Mouse (Mus musculus): Measurements from ENCODE around the gene Fuz.

Fuz gene

DNA sequence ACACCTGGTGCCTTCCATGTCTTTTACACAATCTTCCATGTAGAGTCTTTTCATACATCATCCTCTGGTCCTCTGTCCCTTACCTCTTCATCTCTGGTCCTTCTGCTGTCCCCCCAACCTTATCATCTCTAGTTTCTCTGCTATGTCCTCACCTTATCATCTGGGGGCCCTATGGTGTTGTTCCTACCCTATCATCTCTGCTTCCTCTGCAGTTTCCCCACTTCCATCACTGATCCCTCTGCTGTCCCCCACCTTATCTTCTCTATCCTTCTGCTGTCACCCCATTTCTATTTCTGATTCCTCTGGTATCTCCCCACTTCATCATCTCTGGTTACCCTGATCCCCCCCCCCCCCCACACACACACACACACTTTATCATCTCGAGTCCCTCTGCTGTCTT is 32.7 kb downstream of the Fuz start:
- DNase-seq (ENCODE audit: low read depth, low spot score): no peak

DNA sequence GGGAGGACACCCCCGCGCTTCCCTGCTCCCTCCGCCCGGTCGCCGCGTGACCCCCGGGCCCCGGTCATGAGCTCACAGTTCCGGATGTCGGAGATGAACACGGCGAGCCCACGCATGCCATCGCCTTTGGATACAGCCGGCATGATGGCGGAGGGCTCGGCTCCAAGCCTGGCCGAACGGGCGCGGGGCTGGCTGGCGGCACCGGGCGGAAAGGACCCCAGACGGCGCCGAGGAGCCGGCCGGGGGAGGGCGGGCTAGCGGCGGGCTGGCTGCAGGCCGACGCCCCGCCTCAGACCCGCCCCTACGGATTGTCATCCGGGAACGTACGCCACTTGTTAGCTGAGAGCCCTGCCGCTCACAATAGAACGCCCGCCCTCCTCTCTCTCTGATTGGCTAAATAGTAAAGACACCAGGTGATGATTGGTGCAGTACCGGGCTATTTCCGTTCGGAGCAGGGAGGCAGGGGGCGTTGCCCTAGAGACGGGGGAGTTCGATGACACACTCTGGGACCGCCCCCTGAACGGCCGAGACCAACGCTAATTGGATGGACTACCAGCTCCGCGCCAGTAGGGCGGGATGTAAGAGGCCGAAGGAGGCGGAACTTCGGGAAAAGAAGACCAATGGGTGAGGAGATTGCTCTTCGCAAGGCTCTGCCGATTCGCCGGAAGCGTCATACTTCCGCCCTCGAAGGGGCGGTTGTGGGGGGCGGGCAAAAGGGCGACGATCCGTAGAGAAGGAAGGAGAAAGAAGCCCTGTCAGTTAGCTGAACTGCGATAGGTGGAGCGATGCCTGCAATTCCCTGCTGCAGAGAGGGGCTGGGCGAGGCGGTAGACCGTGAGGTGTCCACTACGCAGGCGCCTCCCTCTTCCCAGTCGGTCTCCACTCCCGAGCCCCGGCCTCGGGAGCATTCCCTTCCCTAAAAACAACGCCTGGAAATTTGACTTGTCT is 33.6 kb downstream of the Fuz start, which contains the start of gene Ap2a1:
Ap2a1 (minus strand) TSS at position 293 of the 948 bp plus-strand sequence.
- peak; percentile 100 for DNase-seq (ENCODE audit: low read depth, low spot score)

- DNase-seq (ENCODE audit: low read depth, low spot score): no peak
Measured at GRCm38 (mm10) chr7:44938680-44939079, 42.8 kb downstream of the Fuz start.

DNA sequence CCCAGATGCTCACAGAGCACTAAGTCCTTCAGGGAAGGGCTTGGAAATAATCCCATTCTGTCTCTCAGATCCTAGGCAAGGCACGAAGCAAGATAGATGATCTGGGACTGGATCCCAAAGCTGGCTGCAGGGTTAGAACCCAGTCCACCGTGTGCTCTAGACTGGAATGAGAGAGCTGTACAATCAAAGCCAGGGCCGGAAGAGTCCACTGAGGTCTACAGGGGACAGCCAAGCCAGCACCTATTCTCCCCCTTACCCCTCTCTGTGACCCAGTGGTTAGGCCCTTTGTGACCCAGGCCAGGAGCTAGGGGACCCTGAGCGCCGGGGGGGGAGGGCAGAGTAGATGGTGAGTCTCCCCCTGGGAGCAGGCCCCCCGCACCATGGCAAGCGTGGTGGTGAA is 47.0 kb downstream of the Fuz start, which contains the start of gene Tsks:
Tsks (plus strand) TSS at position 301 of the 400 bp plus-strand sequence.
- no peak for DNase-seq (ENCODE audit: low read depth, low spot score)

GRCm38 (mm10) chr7:44949922-44950321 is 54.0 kb downstream of the Fuz start:
- DNase-seq (ENCODE audit: low read depth, low spot score): no peak

DNA sequence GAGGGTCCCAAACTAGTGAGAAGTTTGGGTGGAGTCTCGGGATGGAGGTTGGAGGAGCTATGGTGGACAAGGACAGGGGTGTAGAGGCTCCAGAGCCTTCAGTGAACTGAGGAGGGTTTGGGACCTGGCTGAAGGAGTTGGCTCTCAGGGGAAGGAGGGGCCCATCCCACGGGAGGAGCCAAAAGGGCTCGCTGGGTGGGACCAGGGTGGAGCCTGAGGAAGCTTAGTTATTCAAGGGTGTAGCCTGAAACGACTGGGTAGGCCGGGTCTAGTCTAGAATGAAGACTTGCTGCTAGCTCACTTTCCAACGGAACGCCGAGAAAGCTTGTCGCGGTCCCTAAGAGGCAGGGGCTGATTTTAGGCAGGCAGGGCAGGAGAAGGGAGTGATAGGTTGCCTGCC is 56.1 kb downstream of the Fuz start:
- DNase-seq (ENCODE audit: low read depth, low spot score): peak; percentile 27

Measured in CD4-positive helper T cell, adult 2 months (primary cell).